Mouse (Mus musculus): ENCODE measurements at regions not wholly inside any gene's neighbourhood (a gene's known extent, or its start where the extent isn't known, plus 50 kb on each side); places are given as distances from the start of the nearest gene placed in this dataset.

DNA sequence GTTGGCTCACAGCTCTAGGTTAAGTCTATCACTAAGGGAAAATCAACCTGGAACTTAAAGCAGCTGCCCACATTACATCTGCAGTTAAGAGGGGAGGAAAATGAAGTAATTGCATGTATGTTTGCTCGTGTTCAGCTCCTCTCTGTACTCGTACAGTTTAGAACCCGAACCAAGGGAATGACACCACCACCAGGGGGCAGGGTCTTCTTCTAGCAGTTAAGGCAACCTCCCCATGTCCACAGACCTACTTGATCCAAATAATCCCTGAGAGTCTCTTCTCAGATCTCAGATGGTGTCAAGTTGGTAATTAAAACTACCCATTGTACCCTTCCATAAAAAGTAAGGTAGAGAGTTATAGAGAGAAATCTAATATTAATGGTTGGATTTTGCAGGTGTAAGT is 111.3 kb upstream of the Card11 start:
- TF ChIP-seq POLR2A (IDR thresholded peaks at IDR 0.05; ENCODE audit: borderline replicate concordance, extremely low read depth, insufficient read depth, insufficient read length, poor library complexity, severe bottlenecking) (no peak), CTCF (IDR thresholded peaks at IDR 0.05; ENCODE audit: borderline replicate concordance, extremely low read depth, insufficient read depth, insufficient read length) (peak; percentile 14; the same call in 1 of the 2 replicates)
